Mouse (Mus musculus) urinary bladder, postnatal 36 days (tissue): Measurements from ENCODE around the gene Btbd35f29.
"Not testable (repeated sequence)": the region's sequence is repeated elsewhere in the genome, so short reads cannot be mapped to it uniquely, and the experiment has no call there.

Experiments used
- DNase-seq, 2 experiments: peaks; one replicate each; pipeline ENCODE4 v3.0.0; 2022; ENCODE audit warnings: low spot score in 2 of 2, mixed read lengths in 1 of 2

The Btbd35f29 gene

DNA sequence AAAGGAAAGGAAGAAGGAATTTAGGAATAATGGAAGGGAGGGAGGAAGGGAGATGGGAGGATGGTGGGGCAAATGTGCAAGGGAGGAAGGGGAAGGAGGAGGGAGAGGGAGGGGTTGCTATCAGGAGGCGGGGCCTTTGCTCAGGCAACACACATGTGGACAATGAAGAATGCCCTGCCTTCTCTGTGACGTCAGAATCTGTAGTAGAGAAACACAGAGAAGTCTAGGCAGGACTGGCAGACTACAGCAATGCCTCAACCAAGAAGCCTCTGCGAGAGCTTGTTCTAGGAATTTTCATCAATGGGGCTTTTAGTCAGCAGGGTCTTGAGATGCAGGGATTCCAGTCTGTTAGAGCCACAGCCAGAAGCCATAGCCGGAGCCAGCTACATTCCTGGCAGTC lies at the start of gene Btbd35f29:
Btbd35f29 (plus strand) TSS at position 301 of the 400 bp plus-strand sequence.
- not testable (repeated sequence) for DNase-seq

- not testable (repeated sequence) for DNase-seq
These were observed 23.9 kb downstream of the Btbd35f29 start for GRCm38 (mm10) chrX:31141416-31141815.

DNA sequence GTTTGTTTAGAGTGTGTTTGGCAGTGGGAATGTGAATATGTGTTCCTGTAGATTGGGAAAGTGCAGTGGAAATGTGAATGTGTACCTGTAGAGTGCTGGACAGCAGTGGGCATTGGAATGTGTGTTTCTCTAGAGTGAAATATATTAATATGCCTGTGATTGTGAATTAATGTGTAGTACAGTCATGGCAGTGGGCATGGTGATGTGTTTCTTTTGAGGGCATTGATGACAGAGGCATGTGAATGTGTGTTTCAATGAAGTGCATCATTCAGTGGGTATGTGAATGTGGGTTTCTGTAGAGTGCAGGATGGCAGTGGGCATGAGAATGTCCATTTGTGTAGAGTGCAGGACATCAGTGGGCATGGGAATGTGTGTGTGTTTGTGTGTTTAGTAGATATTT lies 27.7 kb downstream of the Btbd35f29 start:
- DNase-seq: not testable (repeated sequence)

GRCm38 (mm10) chrX:31145835-31146234 lies 28.4 kb downstream of the Btbd35f29 start:
- not testable (repeated sequence) for DNase-seq

GRCm38 (mm10) chrX:31158534-31159085 lies 41.1 kb downstream of the Btbd35f29 start:
- not testable (repeated sequence) for DNase-seq

GRCm38 (mm10) chrX:31159450-31160322 lies 42.2 kb downstream of the Btbd35f29 start:
- DNase-seq: not testable (repeated sequence)

DNA sequence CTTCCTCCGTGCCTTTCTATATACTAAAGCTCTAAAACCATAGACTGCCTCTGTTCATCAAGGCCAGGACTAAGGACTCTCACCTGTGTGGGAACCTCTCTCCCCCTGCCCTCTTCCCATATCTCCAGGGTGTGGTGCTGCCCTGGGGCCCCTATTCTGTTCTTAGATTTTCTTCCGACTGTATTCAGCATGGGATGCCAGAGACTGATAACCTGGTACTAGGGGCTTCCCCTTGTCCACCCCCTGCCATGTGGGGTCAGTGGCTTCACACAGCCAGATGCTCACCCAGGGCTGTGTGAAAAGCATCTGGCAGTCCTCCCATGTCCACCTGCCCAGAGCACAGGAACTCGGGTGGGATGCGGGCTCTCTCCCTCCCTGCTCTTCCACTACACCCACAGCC lies 43.1 kb downstream of the Btbd35f29 start:
- peak in 1 of 2 experiments; percentile 49 for DNase-seq

- not testable (repeated sequence) for DNase-seq
These were observed 45.2 kb downstream of the Btbd35f29 start for GRCm38 (mm10) chrX:31162638-31163037.

DNA sequence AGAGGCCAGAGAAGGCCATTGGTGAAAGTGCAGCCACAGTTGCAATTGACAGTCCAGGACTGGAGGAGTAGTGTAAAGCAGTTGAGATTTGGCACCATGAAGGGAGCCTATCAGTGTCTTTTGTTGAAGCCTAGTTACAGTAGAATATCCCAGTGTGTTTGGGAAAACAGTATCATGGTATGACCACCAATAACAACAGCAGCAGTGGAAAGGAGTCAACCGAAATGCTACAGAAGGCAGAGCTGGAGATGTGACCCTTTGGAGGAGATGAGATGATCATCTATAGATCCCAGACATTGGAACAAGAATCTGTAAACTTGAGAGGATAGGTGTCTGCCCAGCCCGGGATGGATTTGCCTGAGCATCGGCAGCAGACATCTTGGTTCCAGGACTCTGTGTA lies 47.7 kb downstream of the Btbd35f29 start:
- DNase-seq: not testable (repeated sequence)
